Mouse (Mus musculus): ENCODE measurements at regions not wholly inside any gene's neighbourhood (a gene's known extent, or its start where the extent isn't known, plus 50 kb on each side); places are given as distances from the start of the nearest gene placed in this dataset.

- H3K36me3 ChIP-seq (ENCODE audit: control insufficient read depth in 1 of 2, insufficient read depth in 2 of 2, low read length in 2 of 2): no peaks in the 10 kb centered on the region
- H3K27ac ChIP-seq (ENCODE audit: control insufficient read depth, low read depth, low read length): no peak overlapping the region
- no peaks in the 10 kb centered on the region for H3K4me1 ChIP-seq (ENCODE audit: control insufficient read depth in 1 of 2, insufficient read depth in 2 of 2, low read length in 2 of 2)
- H3K9me3 ChIP-seq (replicated peaks; ENCODE audit: insufficient read depth, low read length): no peaks in the 10 kb centered on the region
- H3K27me3 ChIP-seq (ENCODE audit: control insufficient read depth in 1 of 2, insufficient read depth in 2 of 2, low read length in 2 of 2): no peaks in the 10 kb centered on the region
- TF ChIP-seq POLR2AphosphoS5 (IDR thresholded peaks at IDR 0.05; ENCODE audit: borderline replicate concordance, low read depth, low read length) (no peak), ZMIZ1 (IDR thresholded peaks at IDR 0.05; ENCODE audit: low read depth, low read length) (no peak), ZKSCAN1 (IDR thresholded peaks at IDR 0.05; ENCODE audit: low read depth, low read length) (no peak), MYB (IDR thresholded peaks at IDR 0.05; ENCODE audit: low read depth, low read length) (no peak), JUND (IDR thresholded peaks at IDR 0.05; ENCODE audit: low read depth, low read length) (no peak), NRF1 (IDR thresholded peaks at IDR 0.05; ENCODE audit: insufficient read depth, low read depth, low read length, poor library complexity, severe bottlenecking) (no peak), RCOR1 (IDR thresholded peaks at IDR 0.05; ENCODE audit: low read depth, low read length) (no peak), GATA1 (IDR thresholded peaks at IDR 0.05; ENCODE audit: low read depth, low read length) (no peak), UBTF (IDR thresholded peaks at IDR 0.05; ENCODE audit: borderline replicate concordance, insufficient read depth, low read depth, low read length) (no peak), E2F4 (IDR thresholded peaks at IDR 0.05; ENCODE audit: borderline replicate concordance, low read depth, low read length) (no peak), ETS1 (IDR thresholded peaks at IDR 0.05; ENCODE audit: low read depth, low read length) (no peak), USF1 (IDR thresholded peaks at IDR 0.05; ENCODE audit: low read depth, low read length) (no peak), MXI1 (IDR thresholded peaks at IDR 0.05; ENCODE audit: low read depth, low read length) (no peak), SMC3 (IDR thresholded peaks at IDR 0.05; ENCODE audit: low read depth, low read length) (no peak), CTCF (IDR thresholded peaks at IDR 0.05 in 2 of 3, conservative IDR thresholded peaks at IDR 0.05 in 1 of 3; ENCODE audit: control insufficient read depth in 1 of 3, insufficient read depth in 1 of 3, low read depth in 2 of 3, low read length in 3 of 3, poor library complexity in 1 of 3, severe bottlenecking in 1 of 3) (no peak), POLR2A (IDR thresholded peaks at IDR 0.05; ENCODE audit: control insufficient read depth in 1 of 2, insufficient read depth in 1 of 2, low read depth in 1 of 2, low read length in 2 of 2, poor library complexity in 1 of 2) (no peak), MAZ (IDR thresholded peaks at IDR 0.05; ENCODE audit: low read depth, low read length) (no peak), ZNF384 (IDR thresholded peaks at IDR 0.05; ENCODE audit: low read depth, low read length) (no peak), ZC3H11A (IDR thresholded peaks at IDR 0.05; ENCODE audit: low read depth, low read length) (no peak), MAX (IDR thresholded peaks at IDR 0.05; ENCODE audit: low read length) (no peak)
- no peak overlapping the region for H3K9ac ChIP-seq (ENCODE audit: control insufficient read depth, low read depth, low read length, poor library complexity, severe bottlenecking)
- no peak overlapping the region for H3K4me3 ChIP-seq (ENCODE audit: control insufficient read depth in 1 of 2, insufficient read depth in 1 of 2, low read depth in 2 of 2, low read length in 2 of 2)
- no peaks in the 10 kb centered on the region for H3K79me2 ChIP-seq (ENCODE audit: control insufficient read depth, insufficient read depth, low read length, poor library complexity)
- no peak for DNase-seq (ENCODE audit: low read depth, low spot score)
Measured at GRCm38 (mm10) chr10:54510776-54511175, 434.4 kb upstream of the Man1a start.

- no peaks in the 10 kb centered on the region for H3K79me2 ChIP-seq (ENCODE audit: control insufficient read depth, insufficient read depth, low read length, poor library complexity)
- no peak for DNase-seq (ENCODE audit: low read depth, low spot score)
- TF ChIP-seq RCOR1 (IDR thresholded peaks at IDR 0.05; ENCODE audit: low read depth, low read length): no peak
- no peak for TF ChIP-seq TAL1 (IDR thresholded peaks at IDR 0.05; ENCODE audit: low read length)
- no peak for TF ChIP-seq KAT2A (conservative IDR thresholded peaks at IDR 0.05; ENCODE audit: low read depth, low read length)
- TF ChIP-seq CHD1 (IDR thresholded peaks at IDR 0.05; ENCODE audit: low read depth, low read length): no peak
- TF ChIP-seq ZKSCAN1 (IDR thresholded peaks at IDR 0.05; ENCODE audit: low read depth, low read length): no peak
- no peak for TF ChIP-seq NELFE (IDR thresholded peaks at IDR 0.05; ENCODE audit: low read depth, low read length)
- no peak for TF ChIP-seq HCFC1 (IDR thresholded peaks at IDR 0.05; ENCODE audit: low read depth, low read length)
- H3K9ac ChIP-seq (ENCODE audit: control insufficient read depth, low read depth, low read length, poor library complexity, severe bottlenecking): no peak overlapping the region
- H3K9me3 ChIP-seq (replicated peaks; ENCODE audit: insufficient read depth, low read length): no peaks in the 10 kb centered on the region
- no peak overlapping the region for H3K4me3 ChIP-seq (ENCODE audit: control insufficient read depth in 1 of 2, insufficient read depth in 1 of 2, low read depth in 2 of 2, low read length in 2 of 2)
- H3K27ac ChIP-seq (ENCODE audit: control insufficient read depth, low read depth, low read length): no peak overlapping the region
- no peaks in the 10 kb centered on the region for H3K4me1 ChIP-seq (ENCODE audit: control insufficient read depth in 1 of 2, insufficient read depth in 2 of 2, low read length in 2 of 2)
- no peaks in the 10 kb centered on the region for H3K36me3 ChIP-seq (ENCODE audit: control insufficient read depth in 1 of 2, insufficient read depth in 2 of 2, low read length in 2 of 2)
- H3K27me3 ChIP-seq (ENCODE audit: control insufficient read depth in 1 of 2, insufficient read depth in 2 of 2, low read length in 2 of 2): no peaks in the 10 kb centered on the region
Measured at GRCm38 (mm10) chr10:54509766-54510165, 433.4 kb upstream of the Man1a start.
